Mouse (Mus musculus) cerebral cortex, adult 2 months (tissue): ENCODE data around the gene Ide.

ENCODE experiments used
- WGBS: fragments of 180-500 bp; shearing (Covaris S2); methylation state at CpG from one replicate; pipeline ENCODE4 v1.1.7; 2018; 5-methylcytosine and 5-hydroxymethylcytosine counted together

Gene Ide

DNA sequence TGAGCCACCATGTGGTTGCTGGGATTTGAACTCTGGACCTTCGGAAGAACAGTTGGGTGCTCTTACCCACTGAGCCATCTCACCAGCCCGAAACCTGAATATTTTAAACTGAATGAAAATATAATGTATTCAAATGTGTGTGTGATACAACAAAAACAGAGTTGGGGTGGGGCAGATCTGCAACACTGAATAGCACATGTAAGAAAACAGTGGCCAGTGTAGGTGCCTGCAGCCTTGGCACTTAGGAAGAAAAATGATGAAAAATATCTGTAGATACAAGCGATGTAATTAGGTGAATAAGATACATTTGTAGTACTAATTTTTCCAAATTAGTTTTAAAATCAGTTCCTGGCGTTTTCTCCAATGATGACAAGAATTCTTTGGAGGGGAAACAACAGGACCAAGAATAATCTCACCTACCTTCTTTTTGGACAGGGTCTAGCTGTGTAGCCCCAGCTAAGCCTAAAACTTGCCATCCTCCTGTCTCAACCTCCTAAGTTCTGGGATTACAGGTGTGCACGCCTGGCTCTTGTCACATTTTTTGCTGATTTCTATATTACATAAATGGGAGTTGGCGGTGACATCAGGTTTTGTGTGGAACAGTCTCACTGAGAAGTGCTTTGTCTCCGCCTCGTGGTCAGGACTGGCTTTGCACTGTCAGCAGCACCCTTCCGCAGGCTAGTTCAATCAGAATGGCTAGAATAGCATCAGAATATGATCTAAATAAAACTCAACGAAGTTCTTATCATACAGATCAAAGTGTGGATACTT lies 72.1 kb downstream of the Ide start:
- WGBS = 19% methylated on average over 10 of the region's 10 CpGs

- 43% methylated on average over 23 of the region's 23 CpGs for WGBS
Observed at GRCm38 (mm10) chr19:37263943-37264897, 73.4 kb downstream of the Ide start.

- 84% methylated on average over 8 of the region's 8 CpGs for WGBS
Observed at GRCm38 (mm10) chr19:37263566-37263942, 74.1 kb downstream of the Ide start.

- 84% methylated on average over 4 of the region's 4 CpGs for WGBS
Observed at GRCm38 (mm10) chr19:37262389-37262788, 75.3 kb downstream of the Ide start.

DNA sequence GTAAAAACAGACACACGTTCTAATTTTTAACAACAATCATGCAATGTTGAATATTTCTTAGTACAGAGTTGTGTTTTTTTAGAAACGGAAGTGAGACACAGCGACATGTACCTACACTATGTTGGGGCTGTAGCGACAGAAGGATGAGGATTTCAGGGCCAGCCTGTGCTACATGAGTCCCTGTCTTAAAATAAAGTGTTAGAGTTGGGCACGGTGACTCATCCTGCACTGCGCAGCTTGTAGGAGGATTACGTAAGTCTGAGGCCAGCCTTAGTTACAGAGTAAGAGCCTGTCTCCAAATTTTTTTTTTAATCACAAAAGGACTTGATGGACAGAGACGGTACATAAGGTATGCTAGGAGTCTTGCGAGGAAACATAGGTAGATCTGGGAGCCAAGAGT lies 82.3 kb downstream of the Ide start:
- WGBS = 43% methylated on average over 9 of the region's 9 CpGs

GRCm38 (mm10) chr19:37252104-37252503 lies 85.5 kb downstream of the Ide start:
- 70% methylated on average over 6 of the region's 6 CpGs for WGBS

DNA sequence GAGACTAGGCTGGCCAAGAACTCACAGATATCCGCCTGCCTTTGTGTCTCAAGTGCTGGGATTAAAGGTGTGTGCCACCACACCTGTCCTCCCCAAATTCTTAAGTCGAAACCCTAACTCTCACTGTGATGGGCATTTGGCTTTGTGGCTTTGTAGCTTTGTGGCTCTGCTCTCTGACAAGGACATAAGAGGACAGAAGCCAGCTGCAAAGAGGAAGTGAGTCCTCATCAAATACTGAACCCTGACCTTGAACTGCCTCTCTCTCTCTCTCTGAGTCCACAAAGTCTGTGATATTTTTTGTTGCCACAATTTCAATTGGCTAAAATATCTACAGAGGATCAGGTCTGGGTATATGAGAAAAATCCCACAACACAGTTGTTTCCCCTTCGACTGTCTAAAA lies 89.5 kb downstream of the Ide start:
- 79% methylated on average over 3 of the region's 3 CpGs for WGBS

- 43% methylated on average over 3 of the region's 3 CpGs for WGBS
Observed at GRCm38 (mm10) chr19:37246859-37247258, 90.8 kb downstream of the Ide start.

- 53% methylated on average over 2 of the region's 2 CpGs for WGBS
Observed at GRCm38 (mm10) chr19:37242707-37243106, 94.9 kb downstream of the Ide start.

DNA sequence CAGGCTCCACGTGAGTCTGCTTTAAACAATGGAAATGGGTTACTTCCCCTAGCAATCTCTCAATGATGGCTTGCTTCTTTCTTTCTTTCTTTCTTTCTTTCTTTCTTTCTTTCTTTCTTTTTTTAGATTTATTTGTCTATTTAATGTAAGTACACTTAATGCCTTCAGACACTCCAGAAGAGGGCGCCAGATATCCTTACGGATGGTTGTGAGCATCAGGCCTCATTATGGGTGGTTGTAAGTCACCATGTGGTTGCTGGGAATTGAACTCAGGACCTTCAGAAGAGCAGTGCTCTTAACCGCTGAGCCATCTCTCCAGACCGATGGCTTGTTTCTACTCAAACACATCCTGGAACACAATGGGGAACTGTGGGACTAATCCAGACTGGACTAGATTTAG lies 96.5 kb downstream of the Ide start:
- 73% methylated on average over 5 of the region's 5 CpGs for WGBS

GRCm38 (mm10) chr19:37239096-37239495 lies 98.6 kb downstream of the Ide start:
- 40% methylated on average over 4 of the region's 4 CpGs for WGBS

DNA sequence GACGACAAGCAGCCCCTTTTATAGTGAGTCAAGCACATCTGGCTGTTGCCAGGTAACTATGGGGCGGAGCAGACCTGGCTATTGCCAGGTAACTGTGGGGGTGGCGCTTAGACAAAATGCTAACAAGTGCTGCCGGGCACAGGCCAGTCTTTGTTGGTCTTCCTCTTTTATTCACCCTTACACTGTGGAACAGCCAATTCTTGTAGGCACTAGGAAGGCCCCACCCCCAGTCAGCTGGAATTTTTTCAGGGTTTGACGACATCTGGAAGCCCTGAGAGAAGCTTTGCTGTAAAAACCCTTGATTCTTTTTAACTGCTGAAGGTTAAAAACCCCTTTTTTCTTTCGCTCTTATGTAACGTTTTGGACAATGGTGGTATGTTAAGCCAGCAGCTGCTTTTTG lies 99.0 kb downstream of the Ide start:
- WGBS = 28% methylated on average over 7 of the region's 7 CpGs

- WGBS = 14% methylated on average over 15 of the region's 15 CpGs
Observed at GRCm38 (mm10) chr19:37237712-37238437, 99.8 kb downstream of the Ide start.

DNA sequence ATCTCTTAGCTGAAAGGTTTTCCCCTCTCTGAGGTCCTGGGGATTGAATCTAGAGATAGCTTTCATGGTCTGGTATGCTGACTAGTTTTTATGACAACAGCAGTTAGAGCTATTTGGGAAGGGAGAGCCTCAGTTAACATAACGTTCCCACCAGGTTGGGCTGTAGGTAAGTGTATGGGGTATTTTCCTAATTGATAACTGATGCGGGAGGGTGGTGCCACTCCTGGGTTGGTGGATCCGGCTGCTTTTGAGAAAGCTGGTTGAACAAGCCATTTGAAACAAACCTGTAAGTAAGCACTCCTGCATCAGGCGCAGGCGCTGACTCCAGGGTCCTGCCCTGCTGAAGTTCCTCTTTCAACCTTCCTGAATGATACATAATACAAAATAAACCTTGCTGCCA lies 100.3 kb downstream of the Ide start:
- 72% methylated on average over 5 of the region's 5 CpGs for WGBS

- WGBS = 57% methylated on average over 8 of the region's 8 CpGs
Observed at GRCm38 (mm10) chr19:37235818-37236217, 101.8 kb downstream of the Ide start.

DNA sequence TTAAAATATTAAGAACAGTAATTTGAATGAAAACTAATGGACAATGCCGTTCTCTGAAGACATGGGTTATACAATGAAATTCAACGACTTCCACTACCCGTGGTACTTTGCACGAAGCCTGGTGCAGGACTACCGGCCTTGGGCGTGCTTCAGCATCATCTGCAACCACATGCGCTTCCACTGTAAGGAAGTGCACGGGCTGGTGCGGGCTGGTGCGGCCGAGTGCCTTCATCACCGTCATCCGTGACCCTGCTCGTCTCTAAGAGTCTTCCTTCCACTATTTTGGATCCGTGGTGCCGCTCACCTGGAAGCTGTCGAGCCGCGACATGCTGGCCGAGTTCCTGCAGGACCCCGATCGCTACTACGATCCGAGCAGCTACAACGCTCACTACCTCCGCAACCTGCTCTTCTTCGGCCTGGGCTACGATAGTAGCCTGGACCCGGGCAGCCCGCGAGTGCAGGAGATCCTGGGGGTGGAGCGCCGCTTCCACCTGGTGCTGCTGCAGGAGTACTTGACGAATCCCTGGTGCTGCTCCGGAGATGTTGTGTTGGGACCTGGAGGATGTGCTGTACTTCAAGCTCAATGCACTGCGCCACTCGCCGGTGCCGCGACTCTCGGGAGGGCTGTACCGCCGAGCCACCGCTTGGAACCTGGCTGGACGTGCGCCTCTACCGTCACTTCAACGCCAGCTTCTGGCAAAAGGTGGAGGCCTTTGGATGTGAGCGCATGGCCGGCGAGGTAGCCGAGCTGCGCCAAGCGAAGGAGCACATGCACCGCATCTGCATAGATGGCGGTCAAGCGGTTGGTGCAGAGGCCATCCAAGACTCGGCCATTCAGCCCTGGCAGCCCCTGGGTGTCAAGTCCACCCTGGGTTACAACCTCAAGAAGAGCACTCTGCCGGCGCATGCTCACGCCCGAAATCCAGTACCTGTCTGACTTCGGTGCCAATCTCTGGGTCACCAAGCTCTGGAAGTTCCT lies 103.8 kb downstream of the Ide start:
- 9% methylated on average over 63 of the region's 63 CpGs for WGBS

DNA sequence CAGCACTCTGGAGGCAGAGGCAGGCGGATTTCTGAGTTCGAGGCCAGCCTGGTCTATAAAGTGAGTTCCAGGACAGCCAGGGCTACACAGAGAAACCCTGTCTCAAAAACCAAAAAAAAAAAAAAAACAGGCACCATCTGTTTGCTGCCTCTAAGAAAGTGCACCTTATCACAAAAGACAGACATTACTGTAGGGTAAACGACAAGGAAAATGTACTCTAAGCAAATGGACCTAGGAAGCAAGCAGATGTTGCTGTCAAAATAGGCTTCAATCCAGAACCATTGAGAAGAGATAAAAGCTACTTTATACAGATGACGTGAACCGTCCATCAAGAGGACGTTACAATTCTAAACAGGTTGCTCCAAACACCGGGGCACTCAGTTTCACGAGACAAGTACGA lies 105.1 kb downstream of the Ide start:
- 87% methylated on average over 9 of the region's 9 CpGs for WGBS

- 70% methylated on average over 6 of the region's 6 CpGs for WGBS
Observed at GRCm38 (mm10) chr19:37225197-37225862, 112.3 kb downstream of the Ide start.
